Mouse (Mus musculus): ENCODE measurements at regions not wholly inside any gene's neighbourhood (a gene's known extent, or its start where the extent isn't known, plus 50 kb on each side); places are given as distances from the start of the nearest gene placed in this dataset.
A peak's percentile ranks its signal among the peaks of the same experiment; 100 is the strongest.
"Not testable (repeated sequence)": the region's sequence is repeated elsewhere in the genome, so short reads cannot be mapped to it uniquely, and the experiment has no call there.

- peak; percentile 84 for DNase-seq (ENCODE audit: low spot score)
These were observed 68.3 kb downstream of the Hsp90b1 start for GRCm38 (mm10) chr10:86636953-86637376.

GRCm38 (mm10) chr10:86636515-86636914 lies 68.8 kb downstream of the Hsp90b1 start:
- not testable (repeated sequence) for DNase-seq (ENCODE audit: low spot score)

GRCm38 (mm10) chr10:86626734-86627133 lies 78.6 kb downstream of the Hsp90b1 start:
- DNase-seq (ENCODE audit: low spot score): not testable (repeated sequence)

- DNase-seq (ENCODE audit: low spot score): not testable (repeated sequence)
These were observed 87.2 kb downstream of the Hsp90b1 start for GRCm38 (mm10) chr10:86617958-86618664.

GRCm38 (mm10) chr10:86612341-86612740 lies 93.0 kb downstream of the Hsp90b1 start:
- not testable (repeated sequence) for DNase-seq (ENCODE audit: low spot score)

GRCm38 (mm10) chr10:86610027-86610426 lies 95.3 kb downstream of the Hsp90b1 start:
- peak; percentile 2 for DNase-seq (ENCODE audit: low spot score)

- DNase-seq (ENCODE audit: low spot score): peak; percentile 5
These were observed 102.1 kb upstream of the Syn3 start for GRCm38 (mm10) chr10:86600843-86601242.

- not testable (repeated sequence) for DNase-seq (ENCODE audit: low spot score)
These were observed 101.3 kb upstream of the Syn3 start for GRCm38 (mm10) chr10:86599991-86600390.

GRCm38 (mm10) chr10:86590211-86590610 lies 91.5 kb upstream of the Syn3 start:
- not testable (repeated sequence) for DNase-seq (ENCODE audit: low spot score)

GRCm38 (mm10) chr10:86566875-86567274 lies 68.2 kb upstream of the Syn3 start:
- DNase-seq (ENCODE audit: low spot score): not testable (repeated sequence)

- peak; percentile 19 for DNase-seq (ENCODE audit: low spot score)
These were observed 57.1 kb upstream of the Syn3 start for GRCm38 (mm10) chr10:86555843-86556242.

Measured in embryo, embryonic 10.5 days (tissue).